Mouse (Mus musculus) hematopoietic stem cell, adult 5-6 weeks (primary cell): ENCODE data around the gene Slc25a18. TPM values are rescaled to one million over a fixed set of nuclear protein-coding genes. Genes with fewer than 3 reads are reported as not detected.
A peak's percentile ranks its signal among the peaks of the same experiment; 100 is the strongest.

Experiments used
- ATAC-seq, 2 experiments: fragments of 125-278 bp in 1 of 2; replicated peaks in 1 of 2; 2 replicates each; pipeline ENCODE4 v1.8.0; 2016 to 2017; ENCODE audit warnings: inconsistent platforms in 2 of 2, mild to moderate bottlenecking in 2 of 2, moderate number of reproducible peaks in 2 of 2, low read depth in 1 of 2, moderate TSS enrichment in 1 of 2; ENCODE audit not compliant: low FRiP score in 2 of 2, poor library complexity in 2 of 2, severe bottlenecking in 2 of 2, insufficient read depth in 1 of 2, low TSS enrichment in 1 of 2
- total RNA-seq: library from RNA; stranded (forward); fragments of 172-1452, 232-1000 nt; gene quantifications from 2 replicates; pipeline ENCODE4 v1.2.3, GENCODE M21; 2017

The Slc25a18 gene
- 0.44 TPM in 1 of 2 replicates, not detected in the other for total RNA-seq

DNA sequence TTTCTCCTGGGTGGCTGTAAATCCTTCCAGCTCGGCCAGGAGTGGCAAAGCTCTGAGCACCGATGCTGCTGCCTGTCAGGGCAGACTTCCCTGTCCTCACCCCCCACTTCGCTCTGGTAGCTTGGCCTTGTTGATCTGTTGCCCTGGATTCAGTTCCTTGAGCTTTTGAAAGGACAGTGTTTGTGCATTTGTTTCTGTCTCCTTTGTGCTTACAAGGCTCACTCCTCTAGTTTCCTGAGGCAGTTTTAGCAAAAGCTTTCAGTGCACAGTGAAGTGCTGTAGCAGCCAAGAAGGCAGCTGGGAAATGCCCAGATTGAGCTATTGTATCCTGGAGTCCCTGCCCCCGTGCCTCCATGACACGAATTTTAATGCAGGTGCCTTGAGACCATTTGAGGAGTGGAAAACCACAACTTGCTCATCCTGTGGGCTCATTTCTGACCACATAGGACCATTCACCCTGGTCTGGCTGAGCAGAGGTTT is at the start of gene Slc25a18:
Gene Slc25a18, plus strand, starts transcription at position 430 of the 480 bp plus-strand sequence.
- no peak for ATAC-seq

DNA sequence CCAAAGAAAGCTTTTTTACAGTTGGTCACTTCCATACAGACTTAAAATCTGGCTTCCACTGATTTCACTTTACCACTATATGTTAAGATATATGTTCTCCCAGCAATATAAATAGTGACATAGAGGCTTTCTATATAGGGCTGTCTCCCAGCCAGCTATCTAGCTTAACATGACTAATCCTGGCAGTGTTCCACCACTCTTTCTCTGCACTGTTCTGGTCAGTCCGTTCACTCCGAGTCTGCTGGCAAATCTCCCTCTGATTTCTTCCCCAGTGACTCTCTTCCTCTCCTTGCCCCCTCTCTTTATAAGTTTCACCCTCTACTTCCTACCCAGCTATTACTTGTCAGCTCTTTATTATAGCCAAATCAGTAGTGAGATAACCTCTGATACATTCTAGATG is 47.4 kb upstream of the Slc25a18 start:
- no peak for ATAC-seq

DNA sequence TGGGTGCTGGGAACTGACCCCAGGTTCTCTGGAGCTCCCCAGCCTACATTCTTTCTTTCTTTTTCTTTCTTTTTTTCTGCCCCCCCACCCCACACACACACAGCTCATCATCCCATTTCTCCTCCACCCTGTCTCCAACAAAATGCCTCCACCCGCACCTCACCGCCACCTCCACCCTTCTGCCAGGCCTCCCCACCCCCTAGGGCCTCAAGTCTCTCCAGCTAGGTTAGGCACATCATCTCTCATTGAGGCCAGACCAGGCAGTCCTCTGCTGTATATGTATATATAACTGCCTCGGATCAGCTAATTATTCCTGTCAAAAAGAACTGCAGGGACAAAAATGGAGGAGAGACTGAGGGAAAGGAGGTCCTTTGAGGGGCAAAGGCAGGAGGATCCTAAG is 37.4 kb upstream of the Slc25a18 start:
- no peak for ATAC-seq

DNA sequence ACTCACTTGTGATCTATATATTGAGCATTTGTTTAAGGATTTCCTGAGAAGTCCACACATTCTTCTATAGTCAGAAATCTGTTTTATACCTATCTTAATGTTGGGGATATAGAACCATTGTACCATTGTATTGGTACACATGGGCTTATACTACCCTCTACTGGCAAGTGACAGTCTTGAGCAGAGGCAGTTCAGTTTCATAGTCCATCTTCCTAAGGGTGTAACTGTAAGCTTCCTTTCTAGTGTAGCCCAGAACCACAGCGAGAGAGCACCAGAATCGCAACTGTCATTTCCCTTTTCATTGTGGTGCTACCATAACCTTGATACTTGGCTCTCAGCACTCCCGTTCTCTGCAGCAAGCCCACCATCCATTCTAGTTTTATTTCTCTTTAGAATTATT is 36.8 kb upstream of the Slc25a18 start:
- ATAC-seq: peak; percentile 87 to 89

DNA sequence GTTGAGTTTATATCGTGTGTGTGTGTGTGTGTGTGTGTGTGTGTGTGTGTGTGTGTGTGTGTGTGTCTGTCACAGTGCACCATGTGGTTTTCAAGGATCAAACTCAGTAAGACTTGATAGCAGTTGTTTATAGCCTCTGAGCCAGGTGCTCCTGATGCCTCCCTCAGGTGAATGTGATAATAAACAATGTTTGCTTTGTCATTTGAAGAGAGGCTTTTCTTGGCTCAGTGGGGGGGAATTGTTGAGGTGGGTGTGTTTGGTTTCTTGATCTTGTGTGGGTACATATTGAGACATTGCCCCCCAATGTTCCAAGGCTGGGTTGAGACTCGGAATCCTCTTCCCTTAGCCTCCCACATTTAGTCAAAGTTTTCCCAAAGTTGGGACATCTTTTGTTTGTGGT is 30.2 kb upstream of the Slc25a18 start:
- ATAC-seq: no peak

DNA sequence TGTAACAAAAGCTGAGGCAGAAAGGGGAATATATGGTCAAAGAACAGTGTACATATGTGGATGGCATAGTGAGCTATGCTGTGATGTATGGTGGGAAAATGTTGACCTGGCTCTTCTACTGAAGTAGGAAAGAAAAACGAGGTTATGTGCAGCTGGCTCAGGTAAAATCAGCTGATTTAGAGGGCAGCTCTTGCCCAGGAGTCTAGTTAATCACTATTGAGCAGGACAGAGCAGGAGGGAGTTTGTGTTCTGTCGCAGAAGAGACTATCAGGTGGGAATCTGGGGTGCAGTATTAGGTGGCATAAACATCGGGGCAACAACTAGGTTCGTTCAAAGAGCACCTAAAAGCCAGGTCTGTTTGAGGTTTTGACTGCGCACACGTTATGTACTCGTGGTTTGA is 29.1 kb upstream of the Slc25a18 start:
- no peak for ATAC-seq

DNA sequence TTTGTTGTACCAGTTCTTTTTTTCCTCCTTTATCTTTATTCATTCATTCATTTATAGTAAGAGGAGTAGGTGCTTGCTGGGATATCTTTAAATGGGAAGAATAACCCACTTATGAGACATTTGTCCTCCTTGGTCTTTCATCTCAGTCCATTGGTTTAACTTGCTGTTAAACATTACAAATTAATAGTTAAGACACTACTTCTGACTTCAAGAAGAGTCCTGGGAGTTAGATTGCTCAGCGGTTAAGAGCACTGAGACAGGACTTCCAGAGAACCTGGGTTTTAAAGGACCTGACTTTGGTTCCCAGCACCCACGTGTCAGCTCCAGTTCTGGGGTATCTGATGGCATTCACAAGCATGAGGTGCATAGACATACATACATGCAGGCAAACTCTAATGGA is 27.0 kb upstream of the Slc25a18 start:
- ATAC-seq: no peak

DNA sequence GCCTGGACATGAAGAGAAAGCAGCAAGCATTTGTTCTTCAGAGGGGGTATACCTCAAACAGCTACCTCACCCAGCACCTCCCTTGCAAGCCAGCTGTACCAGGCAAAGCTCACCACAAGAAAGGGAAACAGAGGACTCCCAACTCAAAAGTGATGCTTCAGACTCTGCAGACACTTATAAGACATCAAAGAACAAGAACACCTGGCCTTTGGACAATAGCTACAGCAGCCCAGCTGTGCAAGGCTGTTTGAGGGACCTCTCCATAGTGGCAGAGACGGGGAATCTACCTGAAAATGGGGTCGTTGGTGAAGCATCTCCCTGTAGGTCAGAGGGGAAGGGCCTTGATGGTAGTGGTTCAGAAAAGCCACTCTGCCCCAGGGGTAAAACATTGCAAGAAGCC is 12.2 kb upstream of the Slc25a18 start:
- no peak for ATAC-seq

DNA sequence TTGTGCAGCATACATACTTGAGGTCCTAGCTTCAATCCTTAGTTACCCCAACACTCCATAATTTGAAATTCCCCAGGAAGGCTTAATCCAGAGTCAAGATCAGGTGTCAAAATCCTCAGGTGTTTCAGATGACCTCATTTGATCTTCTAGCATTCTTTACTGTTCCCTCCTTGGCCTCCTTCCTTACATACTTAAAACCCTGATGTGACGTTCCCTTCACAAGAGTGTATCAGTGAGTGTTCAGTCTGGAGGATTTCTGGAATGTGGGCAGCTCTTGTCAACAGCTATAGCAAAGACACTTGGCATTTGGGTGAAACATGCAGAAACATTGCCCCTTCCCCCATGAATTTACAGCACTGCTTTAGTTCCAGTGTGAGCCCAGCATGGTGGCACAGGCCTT is 3.4 kb upstream of the Slc25a18 start:
- no peak for ATAC-seq

DNA sequence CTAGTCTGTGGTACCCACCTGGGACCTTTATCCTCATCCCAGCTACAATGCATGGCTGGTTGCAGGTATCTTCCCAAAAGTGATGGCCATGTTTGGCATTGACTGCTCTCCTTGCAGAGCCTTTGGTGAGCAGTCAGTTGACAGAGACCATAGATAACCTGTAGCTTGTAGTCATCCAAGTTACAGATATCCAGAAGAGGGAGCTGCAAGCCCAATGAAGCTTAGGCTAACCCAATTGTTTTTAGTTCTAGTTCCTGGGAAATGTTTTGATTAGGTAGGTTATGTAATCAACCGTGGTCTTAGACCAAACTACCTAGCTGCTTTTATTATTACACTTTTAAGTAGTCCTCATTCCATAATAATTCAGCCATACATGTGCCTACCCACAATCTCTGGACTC is 2.0 kb upstream of the Slc25a18 start:
- no peak for ATAC-seq

DNA sequence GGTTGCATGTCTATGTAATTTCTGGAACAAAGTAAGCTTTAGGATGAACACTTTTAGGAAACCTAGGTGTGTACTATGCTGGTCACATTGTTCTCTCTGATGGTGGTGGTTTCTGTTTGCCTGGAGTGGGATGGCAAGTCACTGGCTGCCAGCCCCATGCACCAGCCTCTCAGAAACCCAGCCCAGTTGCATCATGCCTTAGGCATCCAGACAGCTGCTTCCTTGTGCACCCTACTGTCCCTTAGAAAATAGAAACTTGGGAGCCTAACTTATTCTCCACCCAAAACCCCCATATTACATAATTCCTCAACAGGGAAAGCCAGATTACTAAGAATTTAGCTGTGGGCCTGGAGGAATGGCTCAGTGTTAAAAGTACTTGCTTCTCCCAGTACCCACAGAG is 1.4 kb upstream of the Slc25a18 start:
- ATAC-seq: no peak

DNA sequence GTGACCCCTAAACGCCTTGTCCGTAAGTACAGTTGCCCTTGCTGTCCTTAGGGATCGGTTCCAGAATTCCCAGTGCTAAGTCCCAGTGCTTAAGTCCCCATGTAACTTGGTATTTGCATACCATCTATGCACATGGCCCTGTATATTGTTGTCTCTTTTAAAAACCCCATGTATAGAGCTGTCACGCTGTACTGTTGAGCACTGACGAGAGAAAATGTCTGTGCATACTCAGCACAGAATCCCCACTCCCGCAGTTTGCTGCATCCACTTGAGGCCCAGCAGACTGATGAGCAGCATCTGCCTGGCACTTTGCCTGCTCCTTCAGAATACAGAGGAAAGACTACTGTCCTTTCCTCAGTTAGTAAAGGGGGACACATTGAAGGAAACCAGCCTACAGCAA is 385 bp downstream of the Slc25a18 start:
- no peak for ATAC-seq

DNA sequence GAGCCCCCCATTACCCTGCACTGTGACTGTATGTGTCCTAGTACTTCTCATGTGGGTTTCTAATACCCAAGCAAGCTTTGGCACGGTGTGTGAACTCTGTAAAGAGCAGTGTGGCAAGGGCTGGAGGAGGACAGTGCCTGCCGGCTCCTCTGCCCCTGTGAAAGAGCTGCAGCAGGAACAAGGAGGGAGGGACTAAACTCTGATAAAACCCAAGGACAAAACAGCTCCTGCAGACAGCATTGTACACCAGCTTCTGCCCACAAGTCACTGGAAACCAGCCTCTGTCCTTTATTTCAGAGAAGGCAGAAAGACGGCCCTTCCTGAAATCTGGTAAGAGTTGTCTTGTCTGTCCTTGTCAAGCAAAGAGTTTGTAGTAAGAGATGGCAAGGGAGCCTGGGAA is 2.9 kb downstream of the Slc25a18 start:
- no peak for ATAC-seq

DNA sequence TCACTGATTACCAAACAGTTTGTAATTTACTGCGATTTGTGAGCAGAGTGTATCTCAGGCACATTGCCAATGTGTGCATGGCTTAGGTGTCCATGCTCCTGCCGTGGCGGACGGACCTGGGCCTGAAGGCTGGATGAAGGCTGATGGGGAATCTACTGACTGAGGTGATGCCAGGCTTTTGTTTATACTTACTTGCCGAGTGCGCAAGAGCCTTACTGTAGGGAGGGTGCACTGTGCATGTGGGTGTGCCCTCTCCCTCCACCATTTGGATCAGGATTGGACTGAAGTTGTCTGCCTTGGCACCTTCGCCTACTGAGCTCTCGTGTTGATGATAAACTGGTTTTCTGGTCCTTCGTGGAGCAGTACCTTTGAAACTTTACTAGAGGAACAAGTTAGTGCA is 4.2 kb downstream of the Slc25a18 start:
- no peak for ATAC-seq

DNA sequence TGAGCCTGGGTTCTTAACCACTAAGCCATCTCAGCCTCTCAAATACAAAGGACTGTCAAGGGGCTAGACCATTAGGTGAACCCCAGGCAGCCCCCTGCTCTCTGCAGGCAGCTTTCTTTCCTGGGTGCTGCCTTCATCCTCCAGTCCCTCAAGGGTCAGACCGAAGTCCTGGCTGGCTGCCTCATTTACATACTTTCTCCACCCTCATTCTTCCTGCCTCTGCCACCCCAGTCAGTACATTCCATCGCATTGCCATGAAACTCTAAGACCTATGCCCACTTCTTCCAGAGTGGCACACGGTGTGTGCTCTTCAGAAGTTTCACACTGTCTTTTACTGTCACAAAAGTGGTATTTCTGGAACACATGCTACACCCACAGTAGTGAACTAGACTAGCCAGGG is 4.8 kb downstream of the Slc25a18 start:
- ATAC-seq: no peak

DNA sequence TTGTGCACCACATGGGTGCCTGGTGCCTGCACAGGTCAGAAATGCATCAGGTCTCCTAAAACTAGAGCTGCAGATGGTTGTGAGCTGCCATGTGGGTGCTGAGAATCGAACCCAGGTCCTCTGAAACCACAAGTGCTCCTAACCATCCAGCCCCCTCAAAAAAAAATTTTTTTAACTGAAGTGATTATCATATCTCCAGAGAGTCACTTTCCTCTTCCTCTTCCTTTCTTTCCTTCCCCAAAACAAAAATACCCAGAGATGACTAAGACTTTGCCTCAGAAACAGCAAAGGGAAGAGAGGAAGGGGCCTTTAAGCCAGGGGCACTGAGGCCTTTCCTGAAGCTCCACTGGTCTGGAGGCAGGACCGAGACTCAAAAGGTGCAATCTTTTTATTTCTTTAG is 9.6 kb downstream of the Slc25a18 start:
- ATAC-seq: no peak

DNA sequence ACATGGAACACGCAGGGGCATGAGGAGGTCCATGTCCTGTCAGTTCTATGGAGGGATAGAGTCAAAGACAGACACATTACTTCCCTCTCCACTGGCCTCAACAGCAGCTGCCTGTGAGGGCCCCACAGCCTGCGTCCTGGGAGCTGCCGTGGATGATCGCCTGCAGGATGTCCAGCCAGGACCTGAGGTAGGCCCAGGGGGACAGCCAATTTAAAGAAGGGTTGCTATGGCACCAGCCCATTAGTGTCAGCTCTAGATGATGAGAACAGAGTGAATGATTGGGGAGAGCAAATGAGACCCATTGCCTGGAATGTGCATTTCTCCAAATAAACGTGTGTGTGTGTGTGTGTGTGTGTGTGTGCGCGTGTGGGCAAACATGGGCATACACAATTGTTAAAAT is 11.0 kb downstream of the Slc25a18 start:
- no peak for ATAC-seq

DNA sequence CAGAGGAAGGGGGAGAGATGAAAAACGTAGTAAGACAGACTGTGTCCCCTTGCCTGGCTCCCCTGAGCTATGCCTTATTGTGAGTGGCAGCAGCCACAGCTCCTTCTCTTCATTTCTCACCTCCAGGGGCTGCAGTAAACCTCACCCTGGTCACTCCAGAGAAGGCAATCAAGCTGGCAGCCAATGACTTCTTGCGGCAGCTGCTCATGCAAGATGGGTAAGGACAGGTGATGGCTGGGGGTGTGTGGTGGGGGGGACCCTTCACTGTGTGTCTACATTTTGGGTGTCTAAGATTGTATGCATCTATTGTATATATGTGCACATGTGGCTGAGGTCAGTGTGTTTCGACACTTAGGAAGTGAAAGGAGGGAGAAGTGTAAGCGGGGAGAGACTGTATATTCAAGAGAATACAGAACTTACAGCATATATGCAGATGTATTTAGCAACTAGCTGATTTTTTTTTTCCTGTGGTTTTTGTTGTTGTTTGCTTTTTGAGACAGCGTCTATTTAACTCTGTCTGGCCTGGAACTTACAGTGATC is 14.8 kb downstream of the Slc25a18 start:
- no peak; a peak in 1 of 4 replicates for ATAC-seq

DNA sequence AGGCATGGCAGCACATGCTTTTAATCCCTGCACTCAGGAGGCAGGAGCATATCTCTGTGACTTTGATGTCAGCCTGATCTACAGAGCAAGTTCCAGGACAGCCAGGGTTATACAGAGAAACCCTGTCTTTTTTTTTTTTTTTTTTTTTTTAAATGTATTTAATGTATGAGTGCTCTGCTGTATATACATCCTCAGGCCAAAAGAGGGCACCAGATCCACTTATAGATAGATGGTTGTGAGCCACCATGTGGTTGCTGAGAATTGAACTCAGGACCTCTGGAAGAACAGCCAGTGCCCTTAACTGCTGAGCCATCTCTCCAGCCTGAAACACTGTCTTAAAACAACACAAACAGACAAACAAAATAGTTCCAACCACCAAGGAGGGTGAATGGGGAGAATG is 15.5 kb downstream of the Slc25a18 start:
- no peak for ATAC-seq

DNA sequence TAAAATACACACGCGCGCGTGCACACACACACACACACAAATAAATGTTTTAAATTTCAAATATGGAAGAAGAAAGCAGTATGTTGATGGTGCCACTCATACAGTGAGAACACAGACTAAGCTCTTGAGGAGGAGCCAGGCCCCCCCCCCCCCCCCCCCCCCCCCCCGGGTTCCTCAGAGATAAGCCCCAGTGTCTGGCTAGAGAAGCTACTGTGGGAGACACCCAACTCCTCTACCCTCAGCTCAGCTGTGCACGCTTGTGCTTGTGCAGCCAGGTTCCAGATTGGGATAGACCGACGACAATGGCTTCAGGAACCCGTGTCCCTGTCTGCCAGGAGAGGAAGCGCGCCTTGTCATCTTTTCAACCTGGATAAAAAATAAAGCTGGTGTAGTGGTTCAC is 16.8 kb downstream of the Slc25a18 start:
- no peak for ATAC-seq
